Mouse (Mus musculus): Measurements from ENCODE around the gene Nectin2.

DNA sequence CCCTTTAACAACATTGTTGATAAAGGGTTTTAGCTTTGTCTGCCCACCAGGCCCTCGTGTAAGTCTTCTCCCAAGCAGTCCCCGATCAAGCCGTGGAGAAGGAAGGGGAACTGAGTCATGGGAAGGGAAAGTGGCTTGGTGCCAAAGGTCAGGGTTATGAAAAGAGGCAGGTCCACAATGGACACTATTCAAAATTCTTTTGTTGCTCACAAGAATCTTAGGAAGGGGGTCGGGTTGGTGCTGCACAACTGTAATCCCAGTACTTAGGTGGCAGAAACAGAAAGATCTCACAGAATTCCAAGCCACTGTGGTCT lies 744 bp upstream of the Nectin2 start:
- TF ChIP-seq FLI1 (IDR thresholded peaks at IDR 0.05; ENCODE audit: low read length) = no peak
- no peak for TF ChIP-seq GATA1 (IDR thresholded peaks at IDR 0.05; ENCODE audit: borderline replicate concordance, low read length)
